Mouse (Mus musculus) adrenal gland, postnatal 36 days (tissue): Measurements from ENCODE around the gene Senp6. TPM values are rescaled to one million over a fixed set of nuclear protein-coding genes. Genes with fewer than 3 reads are reported as not detected.

ENCODE experiments used
- DNase-seq, 2 experiments: peaks; one replicate each; pipeline ENCODE4 v3.0.0; 2021; ENCODE audit warnings: mixed read lengths in 1 of 2
- total RNA-seq, 2 experiments: library from RNA; stranded (reverse); gene quantifications; 2 replicates each; pipeline ENCODE4 v1.2.3; 2021

The Senp6 gene
- total RNA-seq, 2 experiments from 2014 or later, result 118 to 119 TPM

DNA sequence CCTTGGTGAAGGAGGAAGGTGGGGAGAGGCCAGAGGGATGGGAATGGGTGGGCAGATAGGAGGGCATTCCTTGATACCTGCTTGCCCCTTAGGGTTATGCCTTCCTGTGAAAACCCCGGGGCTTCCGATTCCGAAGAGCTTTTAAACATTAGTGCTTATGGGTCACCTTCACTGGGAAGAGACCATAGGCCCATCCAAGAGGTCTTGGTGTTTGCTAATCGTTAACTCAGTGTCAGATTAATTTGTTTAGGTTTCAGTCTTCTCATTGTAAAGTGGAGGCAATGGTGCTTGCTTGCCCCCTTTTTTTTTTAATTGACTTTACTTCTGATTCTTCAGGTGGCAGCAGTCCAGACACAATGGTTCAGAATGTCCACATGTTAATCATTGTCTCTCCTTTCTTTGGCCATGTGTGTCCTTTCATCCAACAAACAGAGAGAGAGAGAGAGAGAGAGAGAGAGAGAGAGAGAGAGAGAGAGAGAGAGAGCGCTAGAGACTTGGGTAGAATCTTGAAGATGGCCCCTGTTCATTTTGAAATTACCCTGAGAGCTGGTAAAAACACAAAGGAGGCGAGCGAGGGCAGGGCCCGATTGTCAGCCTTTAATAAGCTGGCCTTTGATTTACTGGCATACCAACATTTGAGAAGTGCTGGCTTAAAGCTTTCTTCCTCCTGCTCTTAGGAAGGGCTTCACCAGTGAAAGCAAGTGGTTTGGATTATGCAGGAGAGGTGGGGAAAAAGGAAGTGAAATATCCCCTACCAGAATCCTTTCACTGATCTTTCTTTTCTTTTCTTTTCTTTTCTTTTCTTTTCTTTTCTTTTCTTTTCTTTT, 105.9 kb downstream of the Senp6 start:
- no peak for DNase-seq

DNA sequence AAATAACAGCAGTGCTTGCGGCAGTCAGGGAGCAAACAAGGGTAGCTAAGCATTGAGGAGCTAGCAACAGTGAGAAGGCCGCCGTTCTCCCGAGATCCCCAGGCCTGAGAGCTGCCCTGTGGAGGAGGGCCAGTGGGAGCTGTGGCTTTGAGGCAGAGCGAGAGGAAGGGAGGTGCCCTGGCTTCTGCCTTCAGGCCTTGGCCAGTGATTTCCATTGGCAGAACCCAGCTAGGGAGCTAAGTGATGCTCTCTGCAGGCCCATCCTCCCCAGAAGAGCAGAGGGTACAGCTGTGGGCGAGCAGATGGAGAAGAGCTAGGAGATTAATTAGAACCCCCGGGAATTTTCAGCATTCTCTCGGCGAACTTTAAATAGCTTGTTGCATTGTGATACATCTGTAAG, 106.9 kb downstream of the Senp6 start:
- peak in 1 of 2 experiments; percentile 23 for DNase-seq

DNA sequence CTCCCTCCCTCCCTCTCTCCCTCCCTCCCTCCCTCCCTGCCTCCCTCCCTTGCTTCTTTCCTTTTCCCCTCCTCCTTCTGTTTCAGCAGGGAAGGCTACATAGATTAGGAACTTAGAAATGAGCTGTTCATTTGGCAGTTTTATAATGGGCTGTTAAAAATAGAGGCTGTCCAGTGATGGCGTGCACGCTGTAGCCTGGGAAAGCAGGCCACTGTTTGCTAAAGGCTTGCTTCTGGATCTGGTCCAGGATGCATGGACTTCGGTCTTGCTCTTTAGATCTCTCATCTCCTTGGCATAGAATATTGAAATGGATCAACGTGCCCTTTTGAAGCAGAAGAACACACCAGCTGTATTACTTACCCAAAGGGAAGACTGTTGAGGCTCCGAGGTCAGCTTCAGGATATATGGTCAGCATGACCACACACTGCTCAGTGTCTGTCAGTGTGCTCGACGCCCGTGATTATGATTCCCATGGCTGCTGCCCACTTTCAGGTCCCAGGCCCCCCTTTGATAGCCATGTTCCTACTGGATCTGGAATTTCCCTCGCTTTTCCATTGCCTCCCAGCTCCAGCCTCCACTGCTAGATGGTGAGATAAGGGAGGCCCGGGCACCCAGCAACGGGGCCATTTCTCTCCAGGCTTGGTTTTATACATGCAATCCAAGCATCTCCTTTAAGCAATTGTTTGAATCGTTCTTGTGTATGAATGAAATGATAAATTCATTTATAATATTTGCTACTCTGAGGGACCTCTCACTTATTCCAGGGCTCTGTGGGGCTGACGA, 110.2 kb downstream of the Senp6 start:
- DNase-seq, result no peak

DNA sequence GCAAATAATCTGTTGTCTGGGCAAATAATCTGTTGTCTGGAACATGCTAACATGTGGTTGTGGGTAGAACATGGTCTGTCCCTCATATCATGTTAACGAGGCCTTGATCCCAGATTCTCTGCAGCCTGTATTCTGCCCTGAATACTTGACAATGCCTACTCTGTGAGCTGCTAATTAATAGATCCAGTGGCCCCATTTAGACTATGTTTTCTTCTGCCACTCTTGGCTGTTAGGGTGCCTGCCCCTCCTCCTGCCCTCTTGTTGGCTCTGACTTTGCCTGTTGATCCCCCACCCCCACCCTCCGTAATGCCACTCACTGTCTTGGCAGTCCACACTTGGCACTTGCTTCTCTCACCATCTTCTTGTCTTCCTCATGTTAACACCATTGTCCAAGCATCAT, 112.0 kb downstream of the Senp6 start:
- DNase-seq, result no peak

DNA sequence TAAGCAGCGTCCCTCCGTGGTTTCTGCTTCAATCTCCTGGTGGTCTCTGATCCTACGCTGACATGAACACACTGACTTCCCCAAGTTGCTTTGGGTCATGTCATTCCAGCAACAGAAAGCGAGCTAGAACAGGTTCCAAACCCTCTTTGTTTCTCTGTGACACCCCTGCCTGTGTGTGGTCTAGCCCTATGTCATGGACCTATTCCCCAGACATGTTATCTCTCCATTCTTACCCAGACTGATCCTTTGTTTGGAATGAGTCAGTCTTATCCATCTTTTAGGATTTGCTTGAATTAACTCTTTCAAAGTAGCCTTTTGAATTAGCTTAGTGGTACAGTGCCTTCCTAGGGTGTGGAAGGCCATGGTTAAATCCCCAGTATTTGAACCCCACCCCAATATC, 113.0 kb downstream of the Senp6 start:
- DNase-seq, result no peak

DNA sequence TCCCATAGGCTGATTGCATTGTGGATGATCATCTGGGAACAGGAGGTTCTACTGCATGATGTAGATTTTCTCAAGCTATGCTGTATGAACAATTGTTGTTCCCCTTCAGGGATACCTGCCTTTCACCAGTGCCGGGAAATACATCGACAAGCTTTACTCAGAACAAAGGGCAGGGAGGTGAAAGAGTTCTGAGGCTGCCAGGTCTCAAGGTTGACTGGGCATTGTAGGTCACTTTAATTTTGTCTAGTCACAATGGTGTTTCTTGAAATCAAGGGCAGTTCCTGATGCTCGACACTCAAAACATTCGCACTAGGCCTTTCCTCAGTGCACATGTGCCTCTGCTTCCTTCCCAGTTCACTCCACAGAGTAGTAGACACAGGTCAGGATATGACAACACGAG, 114.1 kb downstream of the Senp6 start:
- DNase-seq, result no peak

DNA sequence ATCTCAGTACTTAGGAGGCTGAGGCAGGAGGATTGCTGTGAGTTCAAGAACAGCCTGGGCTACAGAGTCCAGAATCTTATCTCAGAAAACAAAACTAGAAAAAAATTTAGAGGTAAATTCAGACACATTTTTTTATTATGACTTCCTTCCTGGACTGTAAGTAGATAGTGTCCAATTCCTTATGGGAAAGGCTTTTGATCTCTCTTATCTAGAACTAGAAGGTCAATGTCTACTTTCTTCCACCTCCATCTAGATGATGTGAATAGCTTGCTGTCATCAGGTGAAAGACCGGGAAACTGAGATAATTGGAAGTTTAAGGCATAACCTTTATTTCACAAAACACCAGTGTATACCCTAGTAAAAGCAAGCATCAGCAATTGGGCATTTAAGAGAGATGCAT, 115.0 kb downstream of the Senp6 start:
- no peak for DNase-seq

DNA sequence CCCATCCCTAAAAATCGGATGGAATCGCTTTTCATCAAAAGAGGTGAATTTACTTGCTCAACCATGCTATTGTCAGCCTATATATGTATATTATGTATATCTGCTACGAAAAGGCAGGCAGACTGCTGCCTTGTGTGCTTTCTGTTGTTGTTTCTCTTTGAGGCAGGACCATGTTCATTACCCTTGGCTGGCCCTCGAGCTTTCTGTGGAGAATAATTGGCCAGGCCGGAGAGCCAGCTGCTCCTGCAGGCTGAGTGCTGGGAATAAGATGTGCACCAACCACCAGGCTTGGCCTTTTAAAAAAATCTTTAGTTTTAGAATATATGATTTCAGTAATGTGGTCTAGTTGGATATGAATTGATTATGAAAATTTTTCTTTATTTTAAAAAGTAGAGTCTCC, 117.4 kb downstream of the Senp6 start:
- DNase-seq, result no peak

DNA sequence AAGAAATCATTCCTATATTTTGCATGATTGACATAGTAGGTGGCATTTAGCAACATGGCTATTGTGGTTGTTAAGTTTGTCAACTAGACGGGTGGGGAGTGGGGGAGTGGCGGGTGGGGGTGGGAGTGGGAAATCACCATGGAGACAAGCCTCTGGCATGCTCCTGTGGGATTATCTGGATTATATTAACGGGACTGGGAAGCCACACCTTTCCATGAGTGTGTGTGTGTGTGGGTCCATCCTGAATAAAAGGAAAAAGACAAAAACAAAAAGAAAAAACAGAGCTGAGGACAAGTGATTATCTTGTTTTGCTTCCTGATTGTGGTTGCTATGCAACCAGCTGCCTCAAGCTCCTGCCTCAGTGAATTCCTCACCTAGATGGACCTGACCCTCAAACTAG, 119.0 kb downstream of the Senp6 start:
- DNase-seq, result no peak

DNA sequence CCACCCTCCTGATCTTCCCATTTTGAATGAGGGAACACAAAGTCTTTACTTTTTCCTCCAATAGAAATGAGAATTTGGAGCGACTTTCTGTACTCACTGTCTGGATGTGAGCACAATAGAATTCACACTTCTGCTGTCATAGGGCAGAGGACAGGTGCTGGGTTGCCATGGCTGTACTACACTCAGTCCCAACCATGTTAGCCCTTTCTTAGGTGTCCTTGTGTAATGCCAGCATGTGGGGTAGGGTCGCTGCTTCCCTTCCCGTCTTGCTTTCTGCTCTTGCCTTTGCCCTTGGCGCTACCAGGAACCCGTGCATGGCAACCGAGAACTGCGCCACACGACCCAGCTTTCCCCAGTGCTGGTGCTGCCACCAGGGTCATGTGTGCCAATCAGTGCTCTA, 120.0 kb downstream of the Senp6 start:
- no peak for DNase-seq

DNA sequence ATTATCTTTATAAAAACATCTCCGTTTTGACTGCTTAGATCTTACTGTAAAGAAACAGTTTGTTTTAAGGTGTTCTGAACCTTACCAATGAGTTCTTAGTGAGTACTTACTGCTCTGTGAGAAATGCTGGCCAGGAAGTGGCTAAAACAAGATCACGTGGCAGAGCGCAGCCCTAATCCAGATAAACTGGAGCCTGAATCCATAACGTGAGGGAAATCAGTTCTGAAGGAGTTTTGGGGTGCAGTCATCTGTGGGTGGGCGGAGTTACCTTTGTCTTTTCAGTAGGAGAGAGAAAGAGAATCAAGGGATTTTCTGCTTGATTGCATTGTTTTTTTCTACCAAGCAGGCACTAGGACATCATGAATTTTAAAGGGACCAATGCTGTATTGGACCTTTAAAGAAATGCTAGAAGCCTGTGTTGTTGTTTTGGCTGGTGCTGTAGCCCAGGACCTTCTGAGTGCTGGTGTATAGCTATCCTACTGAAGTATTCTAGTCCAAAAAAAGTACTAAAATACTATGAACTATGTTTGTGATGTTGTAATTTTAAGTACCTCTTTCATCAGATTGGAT, 121.7 kb downstream of the Senp6 start:
- no peak for DNase-seq

DNA sequence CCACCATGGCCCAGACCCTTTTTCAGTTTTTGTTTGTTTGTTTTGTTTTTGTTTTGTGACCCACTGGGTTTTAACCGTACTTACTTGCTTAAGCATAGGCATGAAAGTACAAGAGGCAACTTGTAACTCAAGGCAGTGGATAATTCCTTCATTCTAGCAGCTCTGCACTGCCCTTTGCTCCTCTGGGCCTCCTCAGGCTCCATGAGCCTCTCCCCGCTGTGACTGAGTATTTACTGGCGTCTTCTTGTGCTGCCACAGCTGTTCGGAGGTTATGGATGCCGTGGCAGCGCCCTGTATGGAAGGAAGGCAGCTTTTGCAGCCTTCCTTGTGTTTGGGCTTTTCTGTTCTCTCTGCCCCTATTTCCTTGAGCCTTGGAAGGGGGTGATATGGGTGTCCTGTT, 124.5 kb downstream of the Senp6 start:
- no peak for DNase-seq

DNA sequence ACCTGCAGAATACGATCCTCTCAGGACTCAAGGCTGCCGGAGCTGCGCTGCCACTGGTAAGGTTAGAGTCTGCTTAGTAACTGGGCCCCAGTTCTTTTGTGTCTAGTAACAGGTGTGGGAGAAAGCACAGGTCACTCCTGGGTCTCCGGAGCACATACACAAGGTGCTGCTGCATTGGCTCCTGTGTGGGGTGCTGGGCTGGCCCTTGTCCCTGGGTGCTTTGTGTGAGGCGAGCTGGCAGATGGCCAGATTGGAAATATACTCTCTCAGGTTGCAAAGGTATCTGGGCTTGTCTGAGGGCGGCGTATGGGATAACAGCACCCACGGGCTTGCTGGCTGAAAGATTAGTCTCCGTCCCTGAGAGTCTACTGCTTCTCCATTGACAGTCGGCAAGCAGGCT, 125.6 kb downstream of the Senp6 start:
- DNase-seq, result no peak

DNA sequence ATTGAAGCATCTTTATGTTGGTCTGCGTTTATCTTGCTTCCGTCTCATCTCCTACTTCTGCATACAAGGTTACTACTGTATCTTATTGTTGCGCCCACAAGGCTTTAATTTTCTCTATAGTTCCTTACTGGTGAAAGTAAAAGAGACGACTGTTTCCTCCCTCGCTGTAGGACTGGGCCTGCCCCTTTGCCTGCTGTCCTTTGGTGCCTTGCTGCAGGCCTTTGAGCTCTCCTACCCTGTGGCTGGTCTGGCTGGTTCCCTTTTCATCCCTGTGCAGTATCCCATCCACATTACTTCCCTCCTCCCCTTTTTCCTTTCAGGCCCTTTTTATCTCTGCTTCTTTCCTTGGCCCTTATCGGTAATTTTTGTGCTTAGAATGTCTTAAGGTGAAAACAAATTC, 127.7 kb downstream of the Senp6 start:
- no peak for DNase-seq

Other genes starting within 250 kb of the Senp6 start
- 10 to 100 TPM; 66.6 to 80.8 TPM for gene Filip1, start 54.1 kb upstream of the Senp6 start, total RNA-seq
- 10 to 100 TPM; 31.7 to 32.7 TPM for gene Myo6, start 98.1 kb downstream of the Senp6 start, total RNA-seq